Mouse (Mus musculus): ENCODE measurements around the gene Rbm4. TPM values are rescaled to one million over a fixed set of nuclear protein-coding genes. Genes with fewer than 3 reads are reported as not detected.

Gene Rbm4
- total and polyA plus RNA-seq, 3 experiments, result 47.3 to 73.2 (median 68.3) TPM

- H3K4me3 ChIP-seq (replicated peaks in 1 of 3; ENCODE audit: low read depth in 2 of 3, low read length in 2 of 3, poor library complexity in 1 of 3), result no peak overlapping the region
- no peaks in the 10 kb centered on the region for H3K9me3 ChIP-seq (replicated peaks; ENCODE audit: low read length)
- dilution Hi-C loops (cut with MboI; ENCODE audit: extremely low pct_ligation_motif_present, extremely low pct_unique_long_range_greater_than_20kb, low sequenced_read_pairs), result no loop called here
- H3K4me1 ChIP-seq (ENCODE audit: control insufficient read depth in 1 of 2, insufficient read depth in 2 of 2), result peaks cover 7 to 23% of the 10 kb centered on the region in 2 experiments
- H3K4me2 ChIP-seq (ENCODE audit: insufficient read depth, low read depth, poor library complexity, severe bottlenecking), result no peak overlapping the region
- TF ChIP-seq MAZ (IDR thresholded peaks at IDR 0.05; ENCODE audit: low read depth, low read length) (no peak), RAD21 (IDR thresholded peaks at IDR 0.05; ENCODE audit: low read depth, low read length) (no peak), ELF1 (IDR thresholded peaks at IDR 0.05; ENCODE audit: low read depth, low read length) (no peak), ZMIZ1 (IDR thresholded peaks at IDR 0.05; ENCODE audit: low read depth, low read length) (no peak), SIN3A (IDR thresholded peaks at IDR 0.05; ENCODE audit: low read length) (no peak), PAX5 (IDR thresholded peaks at IDR 0.05; ENCODE audit: low read length) (no peak), E2F4 (IDR thresholded peaks at IDR 0.05; ENCODE audit: insufficient replicate concordance, low read depth, low read length) (no peak), MAX (IDR thresholded peaks at IDR 0.05; ENCODE audit: low read length) (no peak), TCF12 (IDR thresholded peaks at IDR 0.05; ENCODE audit: low read depth, low read length) (no peak), GABPA (IDR thresholded peaks at IDR 0.05; ENCODE audit: insufficient replicate concordance, low read depth, low read length) (no peak), SMC3 (IDR thresholded peaks at IDR 0.05; ENCODE audit: low read depth, low read length) (no peak), CTCF (conservative IDR thresholded peaks at IDR 0.05 in 1 of 2, IDR thresholded peaks at IDR 0.05 in 1 of 2; ENCODE audit: low read depth in 2 of 2, low read length in 2 of 2) (no peak), MXI1 (IDR thresholded peaks at IDR 0.05; ENCODE audit: low read depth, low read length) (no peak), TBP (conservative IDR thresholded peaks at IDR 0.05; ENCODE audit: low read depth, low read length) (no peak), CHD2 (IDR thresholded peaks at IDR 0.05; ENCODE audit: low read length) (no peak), ZNF384 (IDR thresholded peaks at IDR 0.05; ENCODE audit: low read depth, low read length) (no peak)
- in situ Hi-C loops (cut with MboI; ENCODE audit: low pct_ligation_motif_present, low pct_unique_long_range_greater_than_20kb, low sequenced_read_pairs), result no loop called here
- peaks cover 88% of the 10 kb centered on the region for H3K79me2 ChIP-seq (replicated peaks; ENCODE audit: control insufficient read depth, extremely low read depth, insufficient read depth, poor library complexity, severe bottlenecking)
- no peak overlapping the region for H3K9ac ChIP-seq (ENCODE audit: insufficient read depth, low read depth)
- H3K27me3 ChIP-seq (replicated peaks), result no peaks in the 10 kb centered on the region
- peaks cover 61 to 96% of the 10 kb centered on the region in 2 experiments for H3K36me3 ChIP-seq (replicated peaks in 1 of 2; ENCODE audit: control insufficient read depth in 1 of 2, insufficient read depth in 1 of 2, low read length in 1 of 2)
- no peak overlapping the region for H3K27ac ChIP-seq (ENCODE audit: insufficient read depth, low read depth)
- no peak for DNase-seq (ENCODE audit: extremely low read depth)
These were observed 10.8 kb downstream of the Rbm4 start for GRCm38 (mm10) chr19:4782891-4783290.

DNA sequence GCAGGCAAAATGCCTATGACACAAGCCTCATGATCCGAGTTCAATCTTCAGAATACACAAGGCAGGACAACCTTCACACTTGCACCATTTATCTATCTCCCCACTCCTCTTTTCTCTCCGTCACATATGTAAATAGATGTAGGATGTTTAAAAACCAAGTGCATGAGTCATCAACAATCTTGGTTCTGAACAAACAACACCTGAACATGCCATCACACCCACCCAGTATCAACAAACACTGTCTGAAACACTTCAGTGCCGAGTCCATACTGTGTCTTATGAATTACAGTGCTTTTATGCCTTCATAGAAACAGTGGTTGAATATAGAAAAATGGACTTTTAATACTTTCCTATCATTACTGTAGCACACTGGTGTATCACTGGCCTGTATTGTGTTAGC lies 20.9 kb downstream of the Rbm4 start:
- no peak for DNase-seq (ENCODE audit: extremely low read depth)
- H3K9me3 ChIP-seq (replicated peaks; ENCODE audit: low read length), result no peaks in the 10 kb centered on the region
- peaks cover 80% of the 10 kb centered on the region for H3K79me2 ChIP-seq (replicated peaks; ENCODE audit: control insufficient read depth, extremely low read depth, insufficient read depth, poor library complexity, severe bottlenecking)
- in situ Hi-C loops (cut with MboI; ENCODE audit: low pct_ligation_motif_present, low pct_unique_long_range_greater_than_20kb, low sequenced_read_pairs), result no loop called here
- no peak overlapping the region for H3K27ac ChIP-seq (ENCODE audit: insufficient read depth, low read depth)
- no peak overlapping the region for H3K4me3 ChIP-seq (replicated peaks in 1 of 3; ENCODE audit: low read depth in 2 of 3, low read length in 2 of 3, poor library complexity in 1 of 3)
- no peak overlapping the region for H3K4me2 ChIP-seq (ENCODE audit: insufficient read depth, low read depth, poor library complexity, severe bottlenecking)
- peaks cover 0 to 53% of the 10 kb centered on the region in 2 experiments; a peak in 2 of 4 replicates for H3K4me1 ChIP-seq (ENCODE audit: control insufficient read depth in 1 of 2, insufficient read depth in 2 of 2)
- dilution Hi-C loops (cut with MboI; ENCODE audit: extremely low pct_ligation_motif_present, extremely low pct_unique_long_range_greater_than_20kb, low sequenced_read_pairs), result no loop called here
- no peaks in the 10 kb centered on the region for H3K27me3 ChIP-seq (replicated peaks)
- peaks cover 62 to 96% of the 10 kb centered on the region in 2 experiments for H3K36me3 ChIP-seq (replicated peaks in 1 of 2; ENCODE audit: control insufficient read depth in 1 of 2, insufficient read depth in 1 of 2, low read length in 1 of 2)
- no peak overlapping the region for H3K9ac ChIP-seq (ENCODE audit: insufficient read depth, low read depth)
- TF ChIP-seq EP300 (IDR thresholded peaks at IDR 0.05; ENCODE audit: low read length), result no peak
- TF ChIP-seq NELFE (IDR thresholded peaks at IDR 0.05; ENCODE audit: low read depth, low read length), result no peak
- TF ChIP-seq ELF1 (IDR thresholded peaks at IDR 0.05; ENCODE audit: low read depth, low read length), result no peak

All from CH12.LX (cell line).